Mouse (Mus musculus) c-Kit-positive CD71-positive TER-119-positive erythroid progenitor cells, embryonic 14.5 days (primary cell): ENCODE measurements around the gene Slit2.
A peak's percentile ranks its signal among the peaks of the same experiment; 100 is the strongest.

Experiments used
- DNase-seq: peaks from one replicate; pipeline ENCODE4 v3.0.0-alpha.2; 2013; ENCODE audit warnings: low spot score

The Slit2 gene

DNA sequence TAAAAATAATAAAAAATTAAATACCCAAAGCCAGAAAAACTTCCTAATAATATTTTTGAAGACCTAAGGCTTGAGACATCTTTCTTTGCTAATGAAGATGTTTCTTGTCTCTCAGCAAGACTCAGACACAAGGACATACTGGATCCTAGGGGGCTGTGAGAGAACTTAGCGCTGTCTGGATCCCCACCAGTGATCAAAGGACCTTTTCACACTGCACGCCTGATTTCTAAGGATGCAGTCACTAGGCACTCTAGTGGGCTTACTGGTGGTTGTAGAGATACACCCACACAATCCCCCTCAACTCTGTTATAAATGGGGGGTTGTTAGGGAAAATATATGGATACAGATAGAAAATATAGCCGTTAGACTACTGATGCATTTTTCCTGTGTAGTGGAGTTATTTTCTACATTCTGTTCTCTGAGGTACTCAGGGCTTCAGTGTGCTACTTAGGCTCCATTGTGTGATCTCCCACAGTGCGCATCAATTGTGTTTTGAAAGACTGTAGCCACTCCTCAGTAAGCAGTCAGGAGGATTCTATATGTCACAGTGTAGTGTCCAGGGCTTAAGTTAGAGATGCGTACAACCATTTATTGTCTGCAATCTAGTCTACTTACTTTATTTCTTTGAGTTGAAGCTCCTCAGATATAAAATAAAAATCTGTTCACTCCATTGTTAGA, 67.8 kb downstream of the Slit2 start:
- no peak for DNase-seq

DNA sequence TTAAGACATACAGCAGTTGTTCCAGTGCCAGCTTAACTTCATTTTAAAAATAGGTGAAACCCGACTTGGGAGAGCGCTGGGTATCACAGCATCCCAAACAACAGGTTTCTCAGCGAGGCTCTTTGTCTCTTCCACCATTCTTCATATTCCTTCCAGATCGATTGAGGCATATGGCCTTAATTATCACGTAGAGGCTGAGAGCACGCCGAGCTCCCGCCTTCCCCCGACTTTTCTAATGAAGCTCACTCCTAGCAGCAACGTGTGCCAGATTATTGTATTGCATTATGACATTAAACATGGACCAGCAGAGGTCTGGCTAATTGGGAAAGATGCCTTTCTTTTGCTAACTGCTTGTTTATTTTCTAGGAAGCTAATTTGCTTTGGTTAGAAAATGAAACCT, 75.7 kb downstream of the Slit2 start:
- DNase-seq: no peak

DNA sequence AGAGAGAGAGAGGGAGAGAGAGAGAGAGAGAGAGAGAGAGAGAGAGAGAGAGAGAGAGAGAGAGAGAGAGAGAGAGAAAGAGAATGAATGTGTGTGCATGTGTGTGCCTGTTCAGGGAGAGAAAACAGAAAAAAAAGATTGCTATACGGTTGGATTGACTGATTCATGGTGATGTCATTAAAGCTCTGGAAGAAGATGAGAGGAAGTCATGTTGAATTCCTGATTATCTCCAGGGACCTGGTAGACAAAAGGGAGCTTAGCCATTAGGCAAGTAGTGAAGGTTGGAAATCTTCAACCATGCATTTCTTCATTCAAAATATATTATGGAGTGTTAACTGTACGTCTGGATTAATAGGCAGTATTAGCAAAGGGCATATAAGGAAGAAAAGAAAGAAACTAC, 77.8 kb downstream of the Slit2 start:
- no peak for DNase-seq

DNA sequence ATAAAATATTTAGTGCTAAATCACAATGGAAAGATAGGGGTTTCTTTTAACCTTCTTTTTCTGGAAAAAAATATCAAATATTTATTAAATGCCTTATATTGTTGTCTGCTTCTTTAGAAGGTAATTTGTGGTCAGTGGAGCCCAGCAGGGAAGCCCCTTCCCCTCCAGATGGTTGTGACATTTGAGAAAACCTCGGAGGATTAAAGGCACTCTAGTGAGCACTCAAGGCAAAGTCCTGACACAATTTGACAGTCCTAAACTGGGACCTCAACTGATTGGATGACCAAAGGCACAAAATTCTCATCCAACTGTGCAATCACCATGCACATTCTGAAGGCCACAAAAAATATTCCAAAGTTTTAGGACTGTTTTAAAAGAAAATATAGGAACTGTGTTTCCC, 95.8 kb downstream of the Slit2 start:
- DNase-seq: no peak

DNA sequence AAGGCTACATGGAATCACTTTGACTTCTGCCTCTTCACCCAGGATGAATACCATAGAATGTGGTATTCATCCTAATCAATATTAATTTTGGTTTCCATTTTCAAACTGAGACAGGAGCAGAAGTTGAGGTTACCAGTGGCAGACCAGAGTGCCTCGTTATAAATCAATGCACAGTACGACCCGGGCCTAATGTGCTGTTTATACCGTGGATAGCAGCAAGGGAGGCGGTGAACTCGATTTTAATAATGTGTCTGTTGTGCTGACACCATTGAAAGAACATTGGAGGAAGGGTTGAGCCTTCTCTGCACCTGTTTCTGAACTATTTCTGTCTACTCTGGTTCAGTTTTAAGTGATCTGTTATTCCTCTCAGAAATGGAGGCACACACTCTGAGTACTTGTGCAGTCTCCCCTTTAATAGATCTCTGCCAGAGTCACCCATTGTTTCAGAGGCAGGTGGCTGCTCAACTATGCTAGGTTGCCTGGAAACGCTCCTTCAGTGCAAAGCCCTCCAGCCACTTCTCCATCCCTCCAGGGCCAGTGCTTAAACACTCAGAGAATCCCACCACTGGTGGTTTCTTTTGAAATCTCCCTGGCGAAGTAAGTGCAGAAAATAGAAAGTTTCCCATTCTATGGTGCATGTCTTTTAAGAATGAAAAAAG, 98.4 kb downstream of the Slit2 start:
- DNase-seq: no peak

DNA sequence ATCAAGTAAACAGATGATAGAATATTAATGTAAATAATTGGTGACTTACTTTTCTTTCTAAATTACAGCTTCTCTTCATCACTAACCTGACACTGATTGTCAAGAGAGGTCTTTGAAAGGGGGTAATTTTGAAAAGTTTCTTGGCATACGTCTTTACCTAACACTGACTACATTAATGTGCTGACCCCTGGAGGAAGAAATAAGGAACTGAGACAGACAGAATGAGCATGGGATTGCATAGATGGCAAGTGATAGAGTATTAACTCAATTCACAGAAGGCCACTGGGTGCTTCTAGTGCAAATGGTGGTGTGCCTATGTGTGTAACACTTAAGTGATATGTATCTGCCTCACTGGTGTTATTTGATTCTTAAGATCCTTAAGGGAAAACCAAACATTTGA, 130.5 kb downstream of the Slit2 start:
- no peak for DNase-seq

DNA sequence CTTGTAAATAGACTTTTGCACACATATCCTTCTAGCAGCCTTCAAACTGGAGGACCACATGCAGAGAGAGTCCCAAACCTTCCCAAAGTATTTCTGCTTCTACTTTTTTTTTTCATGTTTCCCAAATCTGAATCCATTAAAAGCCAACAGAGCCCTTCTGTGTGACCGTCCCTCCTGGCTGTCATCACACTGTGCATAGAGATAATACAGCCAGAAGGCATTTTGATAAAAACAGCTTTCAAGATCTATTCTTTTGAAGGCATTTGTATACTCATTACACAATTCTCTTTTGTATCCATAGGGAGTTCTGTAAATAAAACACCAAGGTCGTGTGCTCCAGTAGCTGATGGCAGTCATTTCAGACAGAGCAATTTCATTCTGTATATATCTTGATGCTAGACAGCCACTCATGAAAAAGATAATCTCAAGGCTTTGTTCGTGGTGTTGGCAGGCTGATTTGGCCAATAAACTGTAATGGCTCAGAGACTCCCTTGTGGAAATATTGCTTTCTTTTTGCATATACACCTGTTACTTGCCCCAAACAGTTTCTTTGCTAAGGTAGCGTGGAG, 132.1 kb downstream of the Slit2 start:
- no peak for DNase-seq

DNA sequence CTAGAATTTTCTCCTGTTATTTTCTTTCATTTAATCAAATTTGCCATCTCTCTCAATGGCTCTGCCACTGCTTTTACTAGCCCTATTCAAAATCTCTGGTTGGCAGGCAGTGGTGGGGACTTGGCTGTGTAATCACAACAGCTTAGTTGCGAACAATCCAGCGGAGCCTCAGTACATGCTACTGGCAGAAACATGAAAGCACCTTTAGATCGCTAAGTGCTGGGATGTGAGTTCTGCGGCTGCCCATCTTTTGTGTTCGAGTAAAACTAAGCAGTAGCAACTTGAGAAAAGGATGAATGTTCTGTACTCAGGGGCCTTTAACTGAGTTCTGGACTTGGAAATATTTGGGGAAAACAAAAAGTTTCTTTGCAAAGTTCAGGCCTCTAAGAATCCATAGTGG, 139.7 kb downstream of the Slit2 start:
- DNase-seq: no peak

DNA sequence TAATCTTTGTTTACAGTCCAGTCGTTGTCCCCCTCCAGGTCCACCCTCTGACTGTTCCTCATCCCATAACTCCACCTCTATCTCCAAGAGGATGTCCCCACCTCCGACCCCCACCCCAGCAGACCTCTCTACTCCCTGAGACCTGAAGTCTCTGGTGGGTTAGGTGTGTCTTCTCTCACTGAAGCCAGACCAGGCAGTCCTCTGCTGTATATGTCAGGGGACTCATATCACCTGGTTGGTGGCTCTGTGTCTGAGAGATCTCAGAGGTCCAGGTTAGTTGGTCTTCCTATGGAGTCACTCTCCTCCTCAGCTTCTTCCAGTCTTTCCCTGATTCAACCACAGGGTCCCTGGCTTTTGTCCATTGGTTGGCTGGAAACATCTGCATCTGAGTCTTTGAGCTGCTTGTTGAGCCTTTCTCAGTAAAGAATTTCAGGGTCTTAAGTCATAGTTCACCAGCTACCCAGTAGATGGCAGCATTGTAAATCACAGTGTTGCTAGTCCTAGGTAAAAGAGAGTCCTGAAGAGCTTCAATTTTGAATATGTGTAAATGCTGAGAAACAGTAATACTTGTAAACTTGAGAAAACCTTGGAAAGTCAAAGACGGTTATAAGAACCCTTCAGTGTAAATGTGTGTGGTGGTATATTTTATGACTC, 143.0 kb downstream of the Slit2 start:
- DNase-seq: peak; percentile 4

DNA sequence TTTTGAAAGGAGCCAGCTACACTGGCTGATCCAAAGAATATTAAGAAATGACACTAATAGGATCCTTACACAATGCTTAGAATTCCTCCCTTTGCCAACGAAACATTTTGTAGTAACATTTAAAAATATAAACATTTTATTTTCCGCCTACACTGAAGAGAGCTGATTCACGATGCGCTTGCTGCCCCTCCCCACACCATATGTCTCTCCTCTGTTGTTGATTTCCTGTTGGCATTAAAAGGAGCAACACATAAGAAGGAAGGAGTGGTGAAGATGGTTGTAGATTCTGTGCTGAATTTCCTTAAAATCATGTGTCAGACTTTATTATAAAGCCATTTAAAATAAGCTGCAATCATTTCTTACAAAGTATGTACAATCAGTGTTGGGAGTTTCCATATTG, 147.0 kb downstream of the Slit2 start:
- no peak for DNase-seq

DNA sequence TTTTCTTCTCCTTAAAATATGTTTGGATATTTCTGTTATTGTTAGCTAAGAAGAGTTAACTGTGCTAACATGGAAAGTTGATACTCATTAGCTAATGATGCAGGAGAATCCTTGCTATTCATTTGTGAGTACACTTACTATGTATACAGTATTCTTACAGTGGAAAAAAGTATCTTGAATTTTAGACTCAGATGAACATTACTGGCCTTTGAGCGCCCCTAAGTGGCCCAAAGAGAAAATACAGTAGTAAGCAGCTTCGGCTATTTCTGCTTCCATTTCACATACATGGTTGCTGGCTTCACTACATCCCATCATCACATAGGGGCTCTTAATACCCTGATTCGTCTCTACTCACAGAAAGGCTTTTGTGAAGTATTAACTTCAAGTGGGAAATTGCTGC, 153.6 kb downstream of the Slit2 start:
- peak; percentile 0 for DNase-seq

DNA sequence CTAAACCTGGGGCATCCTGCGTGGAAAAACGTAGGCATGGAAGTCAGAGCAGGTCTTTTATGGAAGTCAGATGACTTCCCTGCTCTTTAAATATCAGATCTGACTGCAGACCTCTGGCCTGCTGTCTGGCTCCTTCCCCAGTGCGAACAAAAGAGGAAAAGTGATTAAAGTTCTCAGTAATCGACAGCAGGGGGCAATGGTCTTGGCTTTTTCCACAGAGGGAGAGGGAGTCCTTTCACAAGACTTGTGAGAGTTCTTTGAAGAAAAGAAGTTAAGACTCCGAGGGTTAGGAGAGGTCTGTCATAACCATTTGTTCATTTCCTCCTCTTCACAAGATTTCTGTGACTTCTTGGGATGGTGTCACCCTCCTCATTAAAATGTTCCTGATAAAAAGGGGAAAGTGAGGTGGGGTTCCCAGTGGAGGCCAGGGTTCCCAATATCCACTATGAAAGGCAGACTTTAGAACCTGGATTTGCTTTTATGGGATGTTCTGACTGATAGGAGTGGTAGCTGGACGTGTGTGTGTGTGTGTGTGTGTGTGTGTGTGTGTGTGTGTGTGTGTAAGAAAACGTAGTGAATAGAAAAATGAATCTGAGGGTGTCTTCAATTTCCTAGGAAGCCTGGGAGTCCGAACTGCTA, 156.0 kb downstream of the Slit2 start:
- DNase-seq: no peak

DNA sequence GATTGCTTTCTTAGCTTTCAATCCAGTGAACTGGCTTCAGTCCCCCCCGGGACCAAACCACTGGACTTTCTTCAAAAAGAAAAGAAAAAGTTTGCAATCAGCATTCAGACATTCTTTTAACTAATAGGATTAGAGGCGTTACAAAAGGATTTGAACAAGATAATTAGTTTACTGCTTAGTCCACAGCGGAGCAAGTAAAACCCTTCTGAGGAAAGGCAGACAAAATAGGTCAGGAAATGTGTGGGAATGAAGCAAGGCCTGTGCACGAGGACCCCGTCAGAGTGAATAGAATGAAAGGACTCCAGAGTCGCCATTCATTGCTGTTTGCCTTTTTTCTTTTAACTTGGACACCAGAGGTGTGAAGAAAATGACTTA, 156.5 kb downstream of the Slit2 start:
- DNase-seq: no peak

DNA sequence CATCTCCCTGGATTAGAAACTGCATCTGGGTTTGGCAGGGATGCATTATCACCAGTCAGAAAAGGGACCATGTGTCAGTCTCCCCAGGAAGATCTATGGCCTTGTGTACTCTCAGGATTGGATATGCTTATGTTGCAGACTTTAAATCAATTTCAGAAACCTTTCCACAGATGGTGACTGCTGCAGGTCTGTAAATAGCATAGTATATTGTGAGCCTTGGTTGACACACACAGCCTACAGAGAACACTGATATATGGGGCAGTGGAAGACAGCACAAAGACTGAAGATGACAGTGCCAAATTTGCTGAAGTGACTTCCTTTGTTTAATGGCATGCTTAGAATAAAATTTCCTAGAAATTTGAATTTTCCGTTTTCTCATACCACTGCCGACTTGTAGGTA, 163.1 kb downstream of the Slit2 start:
- DNase-seq: no peak

DNA sequence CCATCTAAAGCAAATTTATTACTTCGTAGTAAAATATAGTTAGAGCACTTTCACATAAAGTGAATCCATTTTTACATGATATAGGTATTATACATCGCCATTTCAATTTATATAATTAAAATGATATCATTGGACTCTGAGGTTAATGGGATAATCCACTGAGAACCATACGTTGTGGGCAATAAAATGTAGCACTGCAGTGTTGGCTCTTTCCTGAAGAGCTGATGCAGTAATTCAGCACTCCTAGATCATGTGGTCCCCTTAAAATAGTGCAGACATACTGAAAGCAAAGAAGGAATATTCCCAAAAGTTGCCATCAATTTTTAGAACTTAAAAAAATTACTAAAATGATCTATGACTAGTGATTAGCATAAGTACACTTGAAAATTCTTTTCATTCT, 177.9 kb downstream of the Slit2 start:
- no peak for DNase-seq

DNA sequence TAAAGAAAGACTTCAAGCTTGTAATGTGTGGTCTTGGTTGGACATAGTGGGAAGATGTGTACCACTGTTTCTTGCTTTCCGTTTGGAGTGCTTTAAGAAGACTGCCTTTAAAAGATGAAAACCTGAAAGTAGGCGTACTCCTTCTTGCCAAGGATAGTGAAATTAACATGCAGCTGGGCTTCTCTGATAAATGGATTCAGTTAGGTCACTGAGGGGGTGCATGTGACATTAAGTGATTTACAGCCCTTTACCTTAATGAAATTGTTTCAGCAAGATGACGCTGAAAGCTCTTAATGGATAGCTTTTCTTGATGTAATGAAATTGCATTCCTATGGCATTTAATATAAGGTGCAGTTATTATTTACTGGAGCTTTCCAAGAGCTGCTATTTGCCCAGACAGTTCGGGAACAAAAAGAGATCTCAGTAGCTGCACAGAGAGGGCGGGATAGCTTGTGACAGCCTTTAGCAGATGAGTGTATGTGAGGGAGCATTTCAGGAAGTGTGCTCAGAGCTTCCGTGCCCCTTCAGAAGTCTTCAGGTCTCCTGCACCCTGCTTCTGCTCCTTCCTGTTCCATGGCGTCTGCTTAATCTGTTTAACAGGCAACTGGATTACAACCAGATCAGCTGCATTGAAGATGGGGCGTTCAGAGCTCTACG, 198.8 kb downstream of the Slit2 start:
- DNase-seq: no peak

DNA sequence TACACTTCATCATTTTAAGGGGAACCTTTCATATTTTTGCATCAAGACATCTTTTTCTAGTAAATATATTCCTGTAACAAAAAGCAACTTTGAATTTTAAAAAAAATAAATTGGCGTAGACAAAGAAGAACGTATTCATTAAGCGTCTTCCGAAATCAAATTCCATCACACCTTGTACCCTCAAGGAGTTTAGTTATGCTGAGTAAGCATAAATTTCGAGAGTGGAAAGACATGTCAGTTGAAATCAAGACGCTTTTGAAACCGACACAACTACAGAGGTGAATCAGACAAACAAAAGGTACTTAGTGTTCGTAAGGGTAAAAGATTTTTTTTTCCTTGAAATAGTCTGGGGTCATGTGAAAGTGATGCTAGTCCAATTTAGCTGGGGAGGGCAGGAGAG, 201.4 kb downstream of the Slit2 start:
- no peak for DNase-seq

DNA sequence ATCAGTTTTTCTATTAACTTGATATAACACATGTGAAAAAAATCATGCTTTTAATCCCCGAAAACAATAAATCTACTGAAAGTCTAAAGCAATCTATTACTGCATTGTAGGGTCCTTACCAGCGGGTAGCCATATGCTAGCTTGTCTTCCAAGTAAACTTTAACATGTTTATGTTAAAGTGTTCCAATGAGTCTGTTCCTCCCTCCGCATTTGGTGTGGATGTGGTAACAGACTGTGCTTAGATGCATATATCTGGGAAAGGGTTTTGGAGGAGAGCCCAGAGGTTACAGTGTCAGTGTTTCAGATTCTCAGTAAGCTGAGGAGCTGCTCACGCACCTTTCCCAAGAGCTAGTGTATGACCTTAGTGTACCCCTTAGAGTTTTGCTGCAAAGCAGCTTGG, 204.9 kb downstream of the Slit2 start:
- DNase-seq: no peak

DNA sequence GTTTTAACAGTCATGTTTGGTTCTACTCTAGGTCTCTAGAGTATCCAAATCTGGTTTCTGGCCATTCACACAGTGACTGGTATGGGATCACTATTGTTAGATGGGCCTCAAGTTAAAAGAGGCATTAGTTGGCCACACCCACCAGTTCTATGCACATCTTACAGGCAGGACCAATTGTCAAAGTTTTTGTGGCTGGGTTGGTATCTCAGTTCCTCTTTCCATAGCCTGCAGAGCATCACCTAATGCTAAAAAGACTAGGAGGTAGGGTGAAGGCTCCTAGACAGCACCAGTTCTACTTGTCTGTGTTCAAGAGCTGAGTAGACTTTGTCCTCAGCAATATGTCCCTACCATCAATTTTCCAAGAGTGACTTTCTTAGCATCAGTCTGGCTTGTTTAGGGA, 216.4 kb downstream of the Slit2 start:
- no peak for DNase-seq

DNA sequence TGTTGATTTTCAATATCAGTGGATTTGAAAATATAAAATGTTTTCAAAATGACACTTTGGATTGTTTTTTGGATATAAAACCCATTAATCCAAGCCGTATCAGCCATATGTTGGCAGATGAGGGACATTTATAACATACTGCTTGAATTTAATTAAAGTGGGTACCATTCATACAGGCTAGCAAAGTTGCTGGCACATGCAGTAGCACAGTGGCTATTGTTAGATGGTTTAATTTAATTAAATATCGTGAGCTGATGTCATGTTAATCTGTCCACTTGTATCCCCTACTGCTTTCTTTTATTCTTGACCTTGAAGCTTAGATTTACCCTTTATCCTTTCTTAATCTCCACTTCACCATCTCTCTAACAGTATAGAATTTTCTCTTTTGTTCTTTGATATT, 232.3 kb downstream of the Slit2 start:
- DNase-seq: no peak

DNA sequence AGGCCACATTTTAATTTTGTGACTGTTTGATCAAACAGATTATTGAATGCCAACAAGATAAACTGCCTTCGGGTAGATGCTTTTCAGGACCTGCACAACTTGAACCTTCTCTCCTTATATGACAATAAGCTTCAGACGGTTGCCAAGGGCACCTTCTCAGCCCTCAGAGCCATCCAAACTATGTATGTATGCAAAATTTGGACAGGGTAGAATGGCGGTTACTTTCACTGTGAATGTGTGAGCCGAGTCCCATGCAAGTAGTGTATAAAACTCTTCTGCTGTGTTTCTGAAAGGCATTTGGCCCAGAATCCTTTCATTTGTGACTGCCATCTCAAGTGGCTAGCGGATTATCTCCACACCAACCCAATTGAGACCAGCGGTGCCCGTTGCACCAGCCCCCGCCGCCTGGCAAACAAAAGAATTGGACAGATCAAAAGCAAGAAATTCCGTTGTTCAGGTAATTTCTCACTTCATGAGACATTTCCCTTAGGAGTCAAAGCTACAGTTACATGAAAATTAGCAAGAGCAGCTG, 236.8 kb downstream of the Slit2 start:
- no peak for DNase-seq

DNA sequence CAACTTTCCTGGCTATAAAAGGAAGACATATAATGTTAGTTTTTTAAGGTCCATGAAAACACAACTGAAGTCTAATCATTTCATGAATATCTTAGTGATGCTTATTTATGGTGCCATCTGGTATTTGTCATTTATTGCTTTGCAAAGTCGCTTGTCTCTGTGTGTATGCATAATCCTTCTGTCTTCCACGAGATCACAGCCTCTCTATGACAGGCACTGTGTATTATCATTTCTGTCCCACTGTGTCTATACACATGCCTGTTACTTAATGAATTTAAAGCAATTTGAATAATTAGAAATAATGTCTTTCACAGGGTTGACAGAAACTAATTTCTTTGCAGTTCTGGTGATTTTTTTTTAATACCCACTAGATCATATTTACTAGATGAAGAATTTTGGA, 242.6 kb downstream of the Slit2 start:
- DNase-seq: no peak
